Mouse (Mus musculus) yolk sac, embryonic 10.5 days (tissue): ENCODE results near the gene Gm3298.
"Not testable (repeated sequence)": the region's sequence is repeated elsewhere in the genome, so short reads cannot be mapped to it uniquely, and the experiment has no call there.

Experiments used
- DNase-seq: peaks from one replicate; pipeline ENCODE4 v3.0.0-alpha.2; 2017; ENCODE audit warnings: low spot score

Gm3298 gene

DNA sequence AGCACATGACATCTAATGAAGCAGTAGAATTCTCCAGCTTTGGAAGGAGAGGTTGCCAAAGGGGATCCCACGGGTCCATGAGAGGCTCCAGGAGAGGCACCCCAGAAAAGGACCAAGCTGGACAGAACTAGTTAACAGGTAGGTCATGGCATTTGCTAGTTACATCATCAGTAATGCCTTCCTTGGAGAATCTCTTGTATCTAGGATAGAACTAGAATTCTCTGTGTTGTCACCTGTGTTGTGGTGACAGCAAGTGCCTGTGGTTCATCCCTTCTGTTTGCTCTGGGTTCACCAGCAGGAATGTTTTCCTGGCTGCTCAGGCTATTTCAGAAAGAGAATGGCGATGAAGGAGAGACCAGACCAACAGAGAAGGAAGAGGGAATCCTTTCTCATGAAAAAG lies at the start of gene Gm3298:
Gene Gm3298, plus strand, starts transcription at position 301 of the 400 bp plus-strand sequence.
- not testable (repeated sequence) for DNase-seq

DNA sequence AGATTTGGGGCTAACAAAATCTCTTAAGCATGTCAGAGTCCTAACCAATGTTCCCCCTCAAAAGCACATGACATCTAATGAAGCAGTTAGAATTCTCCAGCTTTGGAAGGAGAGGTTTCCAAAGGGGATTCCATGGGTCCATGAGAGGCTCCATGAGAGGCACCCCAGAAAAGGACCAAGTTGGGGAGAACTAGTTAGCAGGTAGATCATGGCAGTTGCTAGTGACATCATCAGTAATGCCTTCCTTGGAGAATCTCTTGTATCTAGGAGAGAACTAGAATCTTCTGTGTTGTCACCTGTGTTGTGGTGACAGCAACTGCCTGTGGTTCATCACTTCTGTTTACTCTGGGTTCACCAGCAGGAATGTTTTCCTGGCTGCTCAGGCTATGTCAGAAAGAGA lies 32.1 kb upstream of the Gm3298 start, which contains the start of gene Gm8297:
Gene Gm8297, plus strand, starts transcription at position 301 of the 400 bp plus-strand sequence.
- DNase-seq: not testable (repeated sequence)

GRCm38 (mm10) chr14:5050329-5050728 lies 34.6 kb downstream of the Gm3298 start, which contains the start of gene 4930555G01Rik:
Gene 4930555G01Rik (plus strand): TSS chr14:5050629.
- DNase-seq: not testable (repeated sequence)
